Comparison of ENCODE assay signal across 8 mouse cellular contexts in the genomic region with DNA sequence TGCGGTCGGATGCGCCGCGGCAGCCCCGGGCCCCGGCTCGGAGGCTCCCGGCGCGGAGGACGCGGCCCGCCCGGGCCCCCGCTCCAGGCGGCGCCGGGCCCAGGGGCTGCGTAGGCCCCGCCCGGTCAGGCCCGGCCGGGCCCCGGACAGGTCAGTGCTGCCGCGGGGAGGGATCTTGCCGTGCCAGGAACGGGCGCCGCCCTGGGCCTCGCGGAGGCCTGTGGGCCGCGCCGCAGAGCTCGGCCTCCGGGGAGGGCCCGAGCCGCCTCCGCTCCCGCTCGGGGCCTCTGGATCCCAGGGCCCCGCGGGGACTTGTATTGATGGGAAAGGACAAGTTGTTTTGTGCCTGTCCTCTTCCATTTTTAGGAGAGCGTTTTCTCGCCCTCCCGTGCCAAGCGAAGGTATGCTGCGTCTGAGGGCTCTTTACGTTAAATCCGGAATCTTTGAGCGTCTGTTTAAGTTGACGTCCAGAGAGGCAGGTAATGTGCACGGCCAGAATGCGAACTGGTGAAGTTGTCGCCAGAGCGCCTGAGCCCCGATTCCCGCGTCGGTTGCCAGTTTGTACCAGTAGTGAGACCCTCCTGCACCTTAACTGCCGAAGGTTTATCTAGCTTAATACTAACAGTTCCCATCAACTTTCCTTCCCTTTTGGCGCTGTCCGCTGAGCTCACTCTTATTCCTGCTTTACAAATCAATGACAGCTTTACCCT. TPM values are rescaled to one million over a fixed set of nuclear protein-coding genes. Genes with fewer than 3 reads are reported as not detected.
DNase-seq lines count a peak whose midpoint lies in the region; ATAC-seq and TF ChIP-seq lines count a peak whose summit lies in the region.

No protein-coding gene starts in this region.

- peak overlapping the region; percentile 77 for H3K4me2 ChIP-seq in forebrain, embryonic 15.5 days (replicated peaks)
- H3K4me2 ChIP-seq in hindbrain, embryonic 15.5 days, result peak overlapping the region; percentile 87
- peak overlapping the region; percentile 97 for H3K4me2 ChIP-seq in midbrain, embryonic 16.5 days (ENCODE audit: low read length)

- DNase-seq in frontal cortex, postnatal 36 days (ENCODE audit: low spot score in 2 of 2), result no peak
- peak; percentile 53 for DNase-seq in c-Kit-negative CD71-positive TER-119-positive erythroid progenitor cells, embryonic 14.5 days (ENCODE audit: low read depth, low spot score)
- peak; percentile 63 for DNase-seq in liver, adult 2 months (ENCODE audit: extremely low read depth, low read depth, low spot score)
- DNase-seq in thymus, postnatal 25 days, result peak; percentile 47

- peaks cover 62% of the 10 kb centered on the region for H3K4me1 ChIP-seq in forebrain, embryonic 15.5 days
- peaks cover 62% of the 10 kb centered on the region for H3K4me1 ChIP-seq in hindbrain, embryonic 15.5 days (replicated peaks)
- peaks cover 25% of the 10 kb centered on the region for H3K4me1 ChIP-seq in liver, adult 2 months (ENCODE audit: control insufficient read depth, insufficient read depth, low read length)
- H3K4me1 ChIP-seq in midbrain, embryonic 16.5 days (ENCODE audit: control insufficient read depth, insufficient read depth, low read length), result peaks cover 50% of the 10 kb centered on the region

- H3K79me2 ChIP-seq in liver, adult 2 months (ENCODE audit: control insufficient read depth, insufficient read depth, low read length), result peaks cover 18% of the 10 kb centered on the region

- no peak for TF ChIP-seq POLR2A in liver, adult 2 months (IDR thresholded peaks at IDR 0.05; ENCODE audit: extremely low read depth, insufficient read depth, low read length)

- H3K9ac ChIP-seq in forebrain, embryonic 15.5 days (replicated peaks), result peak overlapping the region; percentile 100
- peak overlapping the region; percentile 99 for H3K9ac ChIP-seq in hindbrain, embryonic 15.5 days
- H3K9ac ChIP-seq in liver, adult 2 months (ENCODE audit: low read depth, low read length), result peak overlapping the region; percentile 95
- peak overlapping the region; percentile 100 for H3K9ac ChIP-seq in midbrain, embryonic 16.5 days (ENCODE audit: low read depth, low read length)

- H3K27ac ChIP-seq in forebrain, embryonic 15.5 days (replicated peaks), result peak overlapping the region; percentile 93
- peak overlapping the region; percentile 96 for H3K27ac ChIP-seq in hindbrain, embryonic 15.5 days (replicated peaks)
- H3K27ac ChIP-seq in liver, adult 2 months (replicated peaks; ENCODE audit: insufficient read depth, low read depth, low read length), result peak overlapping the region; percentile 56
- H3K27ac ChIP-seq in midbrain, embryonic 16.5 days (ENCODE audit: low read length), result peak overlapping the region; percentile 97

- no peaks in the 10 kb centered on the region for H3K27me3 ChIP-seq in forebrain, embryonic 15.5 days
- H3K27me3 ChIP-seq in hindbrain, embryonic 15.5 days, result no peaks in the 10 kb centered on the region
- H3K27me3 ChIP-seq in liver, adult 2 months (ENCODE audit: control insufficient read depth, insufficient read depth, low read length), result no peaks in the 10 kb centered on the region
- H3K27me3 ChIP-seq in midbrain, embryonic 16.5 days (ENCODE audit: control insufficient read depth, insufficient read depth, low read depth, low read length), result no peaks in the 10 kb centered on the region

- TF ChIP-seq CTCF in liver, adult 2 months (IDR thresholded peaks at IDR 0.05; ENCODE audit: low read depth, low read length), result no peak

- H3K4me3 ChIP-seq in forebrain, embryonic 15.5 days, result peak overlapping the region; percentile 75
- peak overlapping the region; percentile 94 for H3K4me3 ChIP-seq in hindbrain, embryonic 15.5 days
- peak overlapping the region; percentile 78 for H3K4me3 ChIP-seq in liver, adult 2 months (ENCODE audit: insufficient read depth, low read depth, low read length)
- peak overlapping the region; percentile 98 for H3K4me3 ChIP-seq in midbrain, embryonic 16.5 days (ENCODE audit: low read depth, low read length)

- 0 out of 2 replicates have a peak, but pooled peaks cover 3% of the 10 kb centered on the region for H3K36me3 ChIP-seq in forebrain, embryonic 15.5 days
- H3K36me3 ChIP-seq in hindbrain, embryonic 15.5 days, result peaks cover 5% of the 10 kb centered on the region; the same call in 1 of the 2 replicates
- H3K36me3 ChIP-seq in liver, adult 2 months (ENCODE audit: control insufficient read depth, insufficient read depth, low read length), result no peaks in the 10 kb centered on the region
- no peaks in the 10 kb centered on the region for H3K36me3 ChIP-seq in midbrain, embryonic 16.5 days (ENCODE audit: control insufficient read depth, insufficient read depth, low read length)

- WGBS in forebrain, embryonic 15.5 days, result under 1% methylated on average over 64 of the region's 65 CpGs
- WGBS in hindbrain, embryonic 15.5 days, result under 1% methylated on average over 54 of the region's 65 CpGs
- WGBS in liver, adult 2 months, result under 1% methylated on average over 64 of the region's 65 CpGs
- WGBS in midbrain, embryonic 16.5 days, result under 1% methylated on average over 56 of the region's 65 CpGs

- ATAC-seq in frontal cortex, adult (ENCODE audit: low TSS enrichment), result peak; percentile 49
- ATAC-seq in forebrain, embryonic 15.5 days (replicated peaks), result peak; percentile 47
- peak; percentile 56 for ATAC-seq in hindbrain, embryonic 15.5 days (ENCODE audit: low FRiP score, low read depth)
- peak; percentile 57; the same call in 1 of the 2 replicates for ATAC-seq in midbrain, embryonic 16.5 days

- no peaks in the 10 kb centered on the region for H3K9me3 ChIP-seq in forebrain, embryonic 15.5 days
- H3K9me3 ChIP-seq in hindbrain, embryonic 15.5 days, result no peaks in the 10 kb centered on the region
- no peaks in the 10 kb centered on the region for H3K9me3 ChIP-seq in midbrain, embryonic 16.5 days (replicated peaks; ENCODE audit: control insufficient read depth, low read length, poor library complexity, severe bottlenecking)

RNA-seq across cellular contexts. Expression of a gene that starts 27.3 kb away (rescaled TPM):
- 0.45 and 0.61 TPM in 2 replicates for polyA plus RNA-seq in forebrain, embryonic 15.5 days (2015; fragmentation: Nextera tagmentation; extraction: Ambion mirVana)
- 0.18 and 0.24 TPM in 2 replicates for polyA plus RNA-seq in hindbrain, embryonic 15.5 days (2015; fragmentation: Nextera tagmentation; extraction: Ambion mirVana)
- total RNA-seq in liver, adult 2 months (2014; rRNA removed), result under 0.01 and 0.07 TPM in 2 replicates
- 0.02 TPM in 1 of 2 replicates, not detected in the other for polyA plus RNA-seq in liver, adult 2 months (2012; rRNA removed)
- polyA plus RNA-seq in midbrain, embryonic 16.5 days (2015; fragmentation: Nextera tagmentation; extraction: Ambion mirVana), result 0.14 and 0.29 TPM in 2 replicates

Comparison
In these comparisons a context has a peak if more than half of its experiments do, and no peak if none do; other contexts are left out.
1. DNase-seq: peak in c-Kit-negative CD71-positive TER-119-positive erythroid progenitor cells, embryonic 14.5 days (single experiment), liver, adult 2 months (single experiment) and thymus, postnatal 25 days (single experiment); none in frontal cortex, postnatal 36 days (0 of 2).
2. Peak in every context shown above with its lines, with median percentiles within 50 percentile points of each other: ATAC-seq, H3K27ac ChIP-seq, H3K4me2 ChIP-seq, H3K4me3 ChIP-seq and H3K9ac ChIP-seq.